Mouse (Mus musculus): ENCODE measurements around the gene Papln. TPM values are rescaled to one million over a fixed set of nuclear protein-coding genes. Genes with fewer than 3 reads are reported as not detected.

Gene Papln
- polyA plus RNA-seq, 1 experiment = not detected

- TF ChIP-seq CTCF (IDR thresholded peaks at IDR 0.05; ENCODE audit: insufficient read depth, low read depth, low read length) (no peak), POLR2A (IDR thresholded peaks at IDR 0.05; ENCODE audit: insufficient read depth, low read depth, low read length) (no peak)
- WGBS = 89% methylated on average over 10 of the region's 10 CpGs
Observed at GRCm38 (mm10) chr12:83734047-83734446, 29.4 kb upstream of the Papln start.

DNA sequence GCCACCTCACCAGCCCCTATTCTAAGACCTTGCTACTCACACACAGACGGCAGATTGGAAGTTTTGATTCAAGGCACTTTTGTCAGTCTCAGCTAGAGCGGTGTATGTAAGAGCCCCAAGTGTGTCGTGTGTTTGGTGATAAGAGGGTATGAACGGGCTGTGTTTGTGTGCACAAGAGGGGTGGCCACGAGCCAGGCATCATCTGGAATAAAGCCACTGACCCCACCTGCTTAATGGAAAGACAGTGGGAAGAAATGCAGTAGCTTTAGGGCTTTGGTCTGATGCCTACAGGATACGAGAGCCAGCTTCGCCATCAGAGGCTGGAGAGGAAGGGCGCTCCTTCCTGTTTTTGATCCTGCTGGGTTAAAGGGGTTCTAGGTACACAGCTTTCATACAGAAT is 27.2 kb upstream of the Papln start:
- TF ChIP-seq POLR2A (IDR thresholded peaks at IDR 0.05; ENCODE audit: insufficient read depth, low read depth, low read length) (no peak), CTCF (IDR thresholded peaks at IDR 0.05; ENCODE audit: insufficient read depth, low read depth, low read length) (no peak)
- Histone ChIP-seq H3K4me1 (ENCODE audit: control insufficient read depth, insufficient read depth, low read length) (no peaks in the 10 kb centered on the region), H3K27ac (ENCODE audit: insufficient read depth, low read depth, low read length) (no peak overlapping the region), H3K4me3 (ENCODE audit: insufficient read depth, low read depth, low read length) (no peak overlapping the region)
- WGBS = 77% methylated on average over 8 of the region's 8 CpGs

More at GRCm38 (mm10) chr12:83734047-83734446, 29.4 kb upstream of the Papln start:
- Histone ChIP-seq H3K4me1 (ENCODE audit: control insufficient read depth, insufficient read depth, low read length) (no peaks in the 10 kb centered on the region), H3K4me3 (ENCODE audit: insufficient read depth, low read depth, low read length) (no peak overlapping the region), H3K27ac (ENCODE audit: insufficient read depth, low read depth, low read length) (no peak overlapping the region)

- 88% methylated on average over 1 of the region's 1 CpGs for WGBS
- no peak overlapping the region for H3K4me3 ChIP-seq (ENCODE audit: insufficient read depth, low read depth, low read length)
- TF ChIP-seq POLR2A (IDR thresholded peaks at IDR 0.05; ENCODE audit: insufficient read depth, low read depth, low read length) (no peak), CTCF (IDR thresholded peaks at IDR 0.05; ENCODE audit: insufficient read depth, low read depth, low read length) (no peak)
Observed at GRCm38 (mm10) chr12:83738651-83739050, 24.8 kb upstream of the Papln start.

GRCm38 (mm10) chr12:83741722-83742121 is 21.7 kb upstream of the Papln start:
- no peak for TF ChIP-seq POLR2A (IDR thresholded peaks at IDR 0.05; ENCODE audit: insufficient read depth, low read depth, low read length)
- TF ChIP-seq CTCF (IDR thresholded peaks at IDR 0.05; ENCODE audit: insufficient read depth, low read depth, low read length) = no peak
- H3K4me3 ChIP-seq (ENCODE audit: insufficient read depth, low read depth, low read length) = no peak overlapping the region
- 79% methylated on average over 5 of the region's 5 CpGs for WGBS
- H3K4me1 ChIP-seq (ENCODE audit: control insufficient read depth, insufficient read depth, low read length) = peaks cover 12% of the 10 kb centered on the region
- no peak overlapping the region for H3K27ac ChIP-seq (ENCODE audit: insufficient read depth, low read depth, low read length)

More at GRCm38 (mm10) chr12:83738651-83739050, 24.8 kb upstream of the Papln start:
- Histone ChIP-seq H3K4me1 (ENCODE audit: control insufficient read depth, insufficient read depth, low read length) (peaks cover 3% of the 10 kb centered on the region; the same call in 1 of the 2 replicates), H3K27ac (ENCODE audit: insufficient read depth, low read depth, low read length) (no peak overlapping the region)

DNA sequence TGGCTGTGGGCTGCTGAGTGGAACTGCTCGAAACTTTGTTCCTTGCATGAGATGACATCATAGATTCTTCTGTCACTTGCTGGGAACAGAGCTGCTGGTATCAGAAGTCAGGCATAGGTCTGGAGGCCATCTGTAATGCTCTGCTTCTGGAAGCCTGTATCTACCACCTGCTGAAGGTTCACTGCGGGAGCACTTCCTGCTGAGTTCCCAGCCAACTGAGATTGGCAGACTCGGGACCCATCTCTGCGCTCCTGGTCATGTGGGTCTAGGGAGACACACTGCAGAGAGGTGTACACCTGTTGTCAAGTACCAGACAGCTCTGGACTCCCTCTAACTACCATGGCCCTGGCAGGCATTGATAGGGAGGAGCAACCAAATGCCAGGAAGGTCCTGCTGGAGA is 20.6 kb upstream of the Papln start:
- no peak for TF ChIP-seq CTCF (IDR thresholded peaks at IDR 0.05; ENCODE audit: insufficient read depth, low read depth, low read length)
- Histone ChIP-seq H3K4me3 (ENCODE audit: insufficient read depth, low read depth, low read length) (no peak overlapping the region), H3K27ac (ENCODE audit: insufficient read depth, low read depth, low read length) (no peak overlapping the region), H3K4me1 (ENCODE audit: control insufficient read depth, insufficient read depth, low read length) (peaks cover 12% of the 10 kb centered on the region)
- 75% methylated on average over 4 of the region's 4 CpGs for WGBS

DNA sequence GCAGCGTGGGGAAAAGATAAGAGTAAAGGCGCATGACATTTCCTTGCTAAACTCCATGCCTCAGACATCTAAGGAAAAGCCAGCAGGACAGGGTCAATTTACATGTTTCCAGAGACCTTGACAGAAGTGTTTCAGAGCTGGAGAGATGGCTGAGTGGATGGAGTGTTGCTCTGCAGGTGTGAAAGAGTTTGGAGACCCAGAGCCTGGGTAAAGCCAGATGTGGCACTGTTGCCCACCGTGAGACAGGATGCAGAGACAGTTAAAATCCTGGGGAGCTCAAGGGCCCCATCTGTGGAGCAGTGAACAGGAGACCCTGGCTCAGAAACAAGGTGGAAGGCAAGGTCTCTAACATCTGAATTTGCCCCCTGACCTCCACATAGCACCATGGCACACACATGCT is 19.7 kb upstream of the Papln start:
- H3K4me1 ChIP-seq (ENCODE audit: control insufficient read depth, insufficient read depth, low read length) = peaks cover 12% of the 10 kb centered on the region
- H3K4me3 ChIP-seq (ENCODE audit: insufficient read depth, low read depth, low read length) = no peak overlapping the region
- TF ChIP-seq POLR2A (IDR thresholded peaks at IDR 0.05; ENCODE audit: insufficient read depth, low read depth, low read length) = no peak
- TF ChIP-seq CTCF (IDR thresholded peaks at IDR 0.05; ENCODE audit: insufficient read depth, low read depth, low read length) = no peak
- H3K27ac ChIP-seq (ENCODE audit: insufficient read depth, low read depth, low read length) = no peak overlapping the region
- 87% methylated on average over 3 of the region's 3 CpGs for WGBS

DNA sequence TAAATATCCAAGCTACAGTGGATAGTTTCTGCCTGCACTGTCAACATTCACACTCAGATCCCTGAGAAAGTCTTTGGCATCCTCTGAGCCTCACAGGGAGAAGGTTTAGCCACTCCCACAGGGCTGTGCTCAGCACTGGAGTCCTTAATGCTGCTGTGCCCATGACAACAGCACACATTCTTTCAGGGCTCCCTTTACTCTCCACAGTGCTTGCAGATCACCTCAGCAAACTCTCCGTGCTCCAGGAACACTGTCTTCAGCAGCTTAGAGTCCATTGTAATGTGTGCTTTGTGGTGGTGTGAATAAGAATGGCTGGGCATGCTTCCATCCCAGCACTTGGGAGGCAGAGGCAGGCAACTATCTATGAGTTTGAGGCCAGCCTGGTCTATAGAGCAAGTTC is 14.2 kb upstream of the Papln start:
- WGBS = 56% methylated on average over 1 of the region's 1 CpGs
- H3K4me3 ChIP-seq (ENCODE audit: insufficient read depth, low read depth, low read length) = no peak overlapping the region
- no peak for TF ChIP-seq CTCF (IDR thresholded peaks at IDR 0.05; ENCODE audit: insufficient read depth, low read depth, low read length)
- TF ChIP-seq POLR2A (IDR thresholded peaks at IDR 0.05; ENCODE audit: insufficient read depth, low read depth, low read length) = no peak
- peaks cover 10% of the 10 kb centered on the region for H3K4me1 ChIP-seq (ENCODE audit: control insufficient read depth, insufficient read depth, low read length)
- no peak overlapping the region for H3K27ac ChIP-seq (ENCODE audit: insufficient read depth, low read depth, low read length)

GRCm38 (mm10) chr12:83752495-83752894 is 10.9 kb upstream of the Papln start:
- no peak for TF ChIP-seq POLR2A (IDR thresholded peaks at IDR 0.05; ENCODE audit: insufficient read depth, low read depth, low read length)
- TF ChIP-seq CTCF (IDR thresholded peaks at IDR 0.05; ENCODE audit: insufficient read depth, low read depth, low read length) = no peak
- Histone ChIP-seq H3K4me1 (ENCODE audit: control insufficient read depth, insufficient read depth, low read length) (peaks cover 7% of the 10 kb centered on the region), H3K4me3 (ENCODE audit: insufficient read depth, low read depth, low read length) (no peak overlapping the region), H3K27ac (ENCODE audit: insufficient read depth, low read depth, low read length) (no peak overlapping the region)
- WGBS = 8% methylated on average over 2 of the region's 2 CpGs

GRCm38 (mm10) chr12:83758735-83759134 is 4.7 kb upstream of the Papln start:
- H3K4me3 ChIP-seq (ENCODE audit: insufficient read depth, low read depth, low read length) = no peak overlapping the region
- TF ChIP-seq POLR2A (IDR thresholded peaks at IDR 0.05; ENCODE audit: insufficient read depth, low read depth, low read length) (no peak), CTCF (IDR thresholded peaks at IDR 0.05; ENCODE audit: insufficient read depth, low read depth, low read length) (no peak)
- H3K4me1 ChIP-seq (ENCODE audit: control insufficient read depth, insufficient read depth, low read length) = peaks cover 8% of the 10 kb centered on the region
- WGBS = 87% methylated on average over 10 of the region's 10 CpGs
- no peak overlapping the region for H3K27ac ChIP-seq (ENCODE audit: insufficient read depth, low read depth, low read length)

- no peak overlapping the region for H3K4me3 ChIP-seq (ENCODE audit: insufficient read depth, low read depth, low read length)
- H3K27ac ChIP-seq (ENCODE audit: insufficient read depth, low read depth, low read length) = no peak overlapping the region
- H3K4me1 ChIP-seq (ENCODE audit: control insufficient read depth, insufficient read depth, low read length) = peaks cover 17% of the 10 kb centered on the region
- WGBS = 97% methylated on average over 2 of the region's 2 CpGs
- no peak for TF ChIP-seq POLR2A (IDR thresholded peaks at IDR 0.05; ENCODE audit: insufficient read depth, low read depth, low read length)
- TF ChIP-seq CTCF (IDR thresholded peaks at IDR 0.05; ENCODE audit: insufficient read depth, low read depth, low read length) = no peak
Observed at GRCm38 (mm10) chr12:83760201-83760600, 3.2 kb upstream of the Papln start.
